Mouse (Mus musculus) urinary bladder, adult 18-20 months (tissue): Measurements from ENCODE around the gene Scand1.

Experiments
- DNase-seq, 2 experiments: peaks; one replicate each; pipeline ENCODE4 v3.0.0; 2022; ENCODE audit warnings: low spot score in 2 of 2, mixed read lengths in 2 of 2

Scand1 gene

GRCm38 (mm10) chr2:156312297-156312897 is at the start of gene Scand1, which contains the start of gene Cnbd2:
Gene Scand1, minus strand, starts transcription at chr2:156312704.
Gene Cnbd2, plus strand, starts transcription at chr2:156312299.
- DNase-seq, result peak; percentile 79 to 84

GRCm38 (mm10) chr2:156356031-156356430 is 43.5 kb upstream of the Scand1 start:
- DNase-seq, result no peak

- DNase-seq, result no peak
Observed at GRCm38 (mm10) chr2:156353265-156353692, 40.8 kb upstream of the Scand1 start.

GRCm38 (mm10) chr2:156352413-156353165 is 40.1 kb upstream of the Scand1 start:
- no peak for DNase-seq

GRCm38 (mm10) chr2:156351243-156351642 is 38.7 kb upstream of the Scand1 start:
- DNase-seq, result no peak

GRCm38 (mm10) chr2:156349286-156349848 is 36.9 kb upstream of the Scand1 start:
- no peak for DNase-seq

GRCm38 (mm10) chr2:156348812-156349211 is 36.3 kb upstream of the Scand1 start:
- no peak for DNase-seq

GRCm38 (mm10) chr2:156344775-156345532 is 32.5 kb upstream of the Scand1 start:
- no peak for DNase-seq

- no peak for DNase-seq
Observed at GRCm38 (mm10) chr2:156340078-156340477, 27.6 kb upstream of the Scand1 start.

- no peak for DNase-seq
Observed at GRCm38 (mm10) chr2:156331446-156331965, 19.0 kb upstream of the Scand1 start.

- no peak for DNase-seq
Observed at GRCm38 (mm10) chr2:156330681-156331080, 18.2 kb upstream of the Scand1 start.

GRCm38 (mm10) chr2:156324681-156325080 is 12.2 kb upstream of the Scand1 start:
- peak in 1 of 2 experiments; percentile 50 for DNase-seq

GRCm38 (mm10) chr2:156324116-156324588 is 11.6 kb upstream of the Scand1 start:
- peak in 1 of 2 experiments; percentile 44 for DNase-seq

GRCm38 (mm10) chr2:156321538-156321937 is 9.0 kb upstream of the Scand1 start:
- DNase-seq, result no peak

- DNase-seq, result no peak
Observed at GRCm38 (mm10) chr2:156318491-156318890, 6.0 kb upstream of the Scand1 start.

GRCm38 (mm10) chr2:156314811-156315210 is 2.3 kb upstream of the Scand1 start:
- DNase-seq, result no peak

- DNase-seq, result no peak
Observed at GRCm38 (mm10) chr2:156313153-156313552, 649 bp upstream of the Scand1 start.

- peak; percentile 36 to 64 for DNase-seq
Observed at GRCm38 (mm10) chr2:156311841-156312291, 638 bp downstream of the Scand1 start.

- DNase-seq, result no peak
Observed at GRCm38 (mm10) chr2:156311441-156311840, 1.1 kb downstream of the Scand1 start.

GRCm38 (mm10) chr2:156310945-156311344 is 1.6 kb downstream of the Scand1 start:
- DNase-seq, result no peak

- DNase-seq, result no peak
Observed at GRCm38 (mm10) chr2:156310455-156310854, 2.0 kb downstream of the Scand1 start.

- no peak for DNase-seq
Observed at GRCm38 (mm10) chr2:156309948-156310347, 2.6 kb downstream of the Scand1 start.
